Mouse (Mus musculus) lung, postnatal 0 days (tissue): ENCODE measurements at regions not wholly inside any gene's neighbourhood (a gene's known extent, or its start where the extent isn't known, plus 50 kb on each side); places are given as distances from the start of the nearest gene placed in this dataset.

Experiments
- CTCF ChIP-seq: IDR thresholded peaks from 2 replicates; pipeline ENCODE4 v1.5.1; 2016; ENCODE audit warnings: antibody characterized with exemption, mild to moderate bottlenecking
- EP300 ChIP-seq: IDR thresholded peaks from 2 replicates; pipeline ENCODE4 v1.6.1; 2016; ENCODE audit warnings: antibody characterized with exemption, mild to moderate bottlenecking, control low read depth

DNA sequence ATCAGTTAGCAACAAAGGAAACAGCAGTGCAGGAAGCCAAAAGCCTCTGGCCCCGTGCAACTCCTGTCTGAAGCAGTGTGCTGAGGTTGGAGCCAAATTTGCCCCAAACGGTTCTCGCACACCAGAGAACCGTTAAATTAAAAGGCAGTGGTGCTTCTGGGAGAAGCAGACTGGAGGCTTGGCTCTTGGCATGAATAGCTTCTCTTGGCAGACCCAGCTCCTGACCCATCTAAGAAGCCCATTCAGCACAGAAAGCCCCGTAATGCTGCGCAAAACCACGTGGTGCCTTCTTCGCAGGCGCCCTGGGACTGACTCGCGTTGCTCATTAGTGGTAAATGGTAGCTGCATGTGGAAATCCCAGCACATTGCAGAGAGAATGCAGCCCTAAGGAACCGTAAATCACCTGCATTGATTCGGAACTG lies 340.2 kb upstream of the Slc24a2 start:
- TF ChIP-seq EP300, result no peak
- TF ChIP-seq CTCF, result no peak
